Mouse (Mus musculus): ENCODE results near the gene Gpr156. TPM values are rescaled to one million over a fixed set of nuclear protein-coding genes. Genes with fewer than 3 reads are reported as not detected.
A peak's percentile ranks its signal among the peaks of the same experiment; 100 is the strongest.

The Gpr156 gene
- polyA plus RNA-seq, 1 experiment from 2014 or later, result 4.2 TPM

DNA sequence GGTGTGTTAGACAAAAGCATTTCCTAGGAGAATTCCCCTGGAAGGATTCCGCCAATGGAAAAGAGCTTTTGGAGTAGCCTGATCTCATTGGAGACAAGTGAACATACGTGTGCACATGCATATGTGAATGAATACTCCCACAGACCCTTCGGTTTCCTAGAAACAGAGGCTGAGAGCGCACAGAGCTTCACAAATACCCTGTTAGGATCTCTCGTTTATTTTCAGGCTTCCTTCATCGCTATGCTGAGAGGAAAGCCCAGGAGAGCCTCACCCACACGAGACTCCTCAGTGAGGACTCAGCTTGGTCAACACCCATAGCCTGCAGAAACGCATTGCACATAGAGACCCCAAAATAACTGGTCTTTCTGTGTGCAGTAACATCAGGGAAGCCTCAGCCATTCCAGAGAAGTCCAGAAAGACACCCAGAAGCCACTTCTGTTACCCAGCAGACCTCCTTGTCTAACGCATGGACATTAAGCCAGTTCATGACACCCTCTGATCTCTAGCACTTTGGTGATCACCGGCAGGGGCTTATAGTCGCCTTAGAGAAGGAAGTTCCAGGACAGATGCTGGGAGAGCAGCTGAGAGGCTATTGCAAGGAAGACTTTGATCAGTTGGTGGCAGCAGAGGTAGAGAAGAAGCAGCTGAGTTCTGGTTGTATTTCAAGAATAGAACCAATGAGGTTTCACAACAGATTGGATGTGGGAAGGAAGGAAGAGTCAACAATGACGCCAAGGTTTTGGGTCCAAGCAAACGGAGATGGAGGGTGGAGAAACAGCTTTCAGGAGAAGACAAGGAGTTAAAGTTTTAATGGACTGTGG, 58.4 kb downstream of the Gpr156 start:
- no peak for ATAC-seq (ENCODE audit: low FRiP score)
- peaks cover 3% of the 10 kb centered on the region for H3K4me1 ChIP-seq (ENCODE audit: control insufficient read depth, insufficient read depth, low read length)

DNA sequence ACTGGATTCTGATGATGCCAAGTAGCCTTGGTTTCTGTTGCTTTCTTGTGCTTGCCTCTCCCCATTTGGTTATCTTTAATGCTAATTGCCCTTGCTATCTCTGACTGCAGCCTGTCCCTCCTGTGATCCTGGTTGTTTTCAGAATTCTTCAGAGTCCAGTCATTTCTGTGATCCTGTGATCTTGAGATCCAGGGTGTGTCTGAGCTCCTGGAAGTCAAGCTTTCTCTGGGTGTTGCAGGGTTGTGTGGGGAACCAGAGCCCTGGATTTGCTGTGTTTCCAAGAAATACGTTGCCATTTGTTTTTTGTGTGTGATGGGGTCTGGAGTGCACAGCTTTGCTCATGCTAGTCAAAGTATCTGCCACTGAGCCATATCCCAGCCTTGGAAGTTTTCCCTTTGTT, 65.6 kb downstream of the Gpr156 start:
- Histone ChIP-seq H3K9me3 (ENCODE audit: control insufficient read depth, low read length) (no peaks in the 10 kb centered on the region), H3K27ac (ENCODE audit: low read depth, low read length) (no peak overlapping the region), H3K4me3 (ENCODE audit: low read depth, low read length) (no peak overlapping the region), H3K27me3 (ENCODE audit: control insufficient read depth, insufficient read depth, low read length) (no peaks in the 10 kb centered on the region), H3K9ac (ENCODE audit: low read length) (no peak overlapping the region), H3K4me2 (no peak overlapping the region), H3K36me3 (ENCODE audit: control insufficient read depth, insufficient read depth, low read length) (no peaks in the 10 kb centered on the region), H3K4me1 (ENCODE audit: control insufficient read depth, insufficient read depth, low read length) (no peaks in the 10 kb centered on the region)
- peak; percentile 75 for DNase-seq (ENCODE audit: low spot score, missing footprints)
- ATAC-seq (ENCODE audit: low FRiP score), result no peak
- 74% methylated on average over 1 of the region's 1 CpGs for WGBS

More for the DNA sequence above, 58.4 kb downstream of the Gpr156 start:
- DNase-seq (ENCODE audit: low spot score, missing footprints), result no peak
- H3K4me2 ChIP-seq, result no peak overlapping the region
- no peak overlapping the region for H3K4me3 ChIP-seq (ENCODE audit: low read depth, low read length)
- no peaks in the 10 kb centered on the region for H3K27me3 ChIP-seq (ENCODE audit: control insufficient read depth, insufficient read depth, low read length)
- H3K9me3 ChIP-seq (ENCODE audit: control insufficient read depth, low read length), result no peaks in the 10 kb centered on the region
- H3K9ac ChIP-seq (ENCODE audit: low read length), result no peak overlapping the region
- WGBS, result 67% methylated on average over 13 of the region's 13 CpGs
- H3K27ac ChIP-seq (ENCODE audit: low read depth, low read length), result no peak overlapping the region
- H3K36me3 ChIP-seq (ENCODE audit: control insufficient read depth, insufficient read depth, low read length), result no peaks in the 10 kb centered on the region

GRCm38 (mm10) chr16:37988211-37988865, 72.0 kb downstream of the Gpr156 start:
- Histone ChIP-seq H3K27ac (ENCODE audit: low read depth, low read length) (no peak overlapping the region), H3K27me3 (ENCODE audit: control insufficient read depth, insufficient read depth, low read length) (no peaks in the 10 kb centered on the region), H3K4me1 (ENCODE audit: control insufficient read depth, insufficient read depth, low read length) (peaks cover 13% of the 10 kb centered on the region), H3K4me3 (ENCODE audit: low read depth, low read length) (no peak overlapping the region), H3K36me3 (ENCODE audit: control insufficient read depth, insufficient read depth, low read length) (no peaks in the 10 kb centered on the region), H3K4me2 (no peak overlapping the region), H3K9me3 (ENCODE audit: control insufficient read depth, low read length) (no peaks in the 10 kb centered on the region), H3K9ac (ENCODE audit: low read length) (no peak overlapping the region)
- WGBS, result 67% methylated on average over 11 of the region's 11 CpGs
- no peak for DNase-seq (ENCODE audit: low spot score, missing footprints)
- no peak for ATAC-seq (ENCODE audit: low FRiP score)

GRCm38 (mm10) chr16:37989796-37990195, 73.5 kb downstream of the Gpr156 start:
- Histone ChIP-seq H3K4me1 (ENCODE audit: control insufficient read depth, insufficient read depth, low read length) (peaks cover 15% of the 10 kb centered on the region), H3K27ac (ENCODE audit: low read depth, low read length) (peak overlapping the region; percentile 84), H3K36me3 (ENCODE audit: control insufficient read depth, insufficient read depth, low read length) (no peaks in the 10 kb centered on the region), H3K9me3 (ENCODE audit: control insufficient read depth, low read length) (no peaks in the 10 kb centered on the region), H3K4me3 (ENCODE audit: low read depth, low read length) (no peak overlapping the region), H3K9ac (ENCODE audit: low read length) (no peak overlapping the region), H3K27me3 (ENCODE audit: control insufficient read depth, insufficient read depth, low read length) (no peaks in the 10 kb centered on the region), H3K4me2 (no peak overlapping the region)
- DNase-seq (ENCODE audit: low spot score, missing footprints) (no peak), ATAC-seq (ENCODE audit: low FRiP score) (no peak)
- WGBS, result 83% methylated on average over 3 of the region's 3 CpGs

DNA sequence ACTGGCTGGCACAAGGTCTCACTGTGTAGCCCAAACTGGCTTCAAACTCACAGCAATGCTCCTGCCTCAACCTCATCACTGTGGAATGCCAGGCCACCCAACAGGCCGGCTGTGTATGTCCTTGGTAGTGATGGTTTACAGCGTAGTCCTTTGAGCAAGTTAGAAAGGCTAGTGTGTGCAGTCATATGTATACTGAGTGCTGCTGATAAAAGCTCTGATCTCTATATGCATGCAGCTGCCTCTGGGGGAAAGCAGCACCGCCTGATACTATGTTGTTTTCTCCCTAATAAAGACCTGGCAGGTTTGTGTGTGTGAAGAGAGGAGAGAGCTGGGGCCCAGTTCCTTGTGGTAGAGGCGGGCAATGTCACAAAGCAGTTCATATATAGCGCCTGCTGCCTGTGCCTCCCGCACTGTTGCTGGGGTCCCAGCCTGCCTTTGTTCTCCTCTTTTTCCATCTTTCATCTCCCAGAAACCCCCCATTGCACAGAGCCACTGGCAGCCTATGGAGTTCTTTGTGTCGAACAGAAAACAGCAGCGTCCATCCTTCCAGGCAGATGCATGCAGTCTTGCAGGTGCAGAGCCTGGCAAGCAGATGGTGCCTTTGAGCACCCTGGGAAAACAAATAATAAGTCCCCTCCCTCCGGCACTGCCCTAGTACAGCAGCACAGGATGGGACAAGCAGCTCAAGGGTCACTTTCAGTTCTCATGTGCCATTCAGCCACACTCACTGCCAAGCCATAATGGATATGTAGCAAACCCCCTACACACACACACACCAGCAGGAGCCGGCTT, 74.5 kb downstream of the Gpr156 start:
- no peaks in the 10 kb centered on the region for H3K36me3 ChIP-seq (ENCODE audit: control insufficient read depth, insufficient read depth, low read length)
- ATAC-seq (ENCODE audit: low FRiP score) (peak; percentile 88), DNase-seq (ENCODE audit: low spot score, missing footprints) (peak; percentile 93)
- H3K4me3 ChIP-seq (ENCODE audit: low read depth, low read length), result no peak overlapping the region
- H3K4me1 ChIP-seq (ENCODE audit: control insufficient read depth, insufficient read depth, low read length), result peaks cover 16% of the 10 kb centered on the region
- peak overlapping the region; percentile 84 for H3K27ac ChIP-seq (ENCODE audit: low read depth, low read length)
- peak overlapping the region; percentile 36 for H3K9ac ChIP-seq (ENCODE audit: low read length)
- H3K4me2 ChIP-seq, result no peak overlapping the region
- WGBS, result 36% methylated on average over 10 of the region's 10 CpGs
- no peaks in the 10 kb centered on the region for H3K27me3 ChIP-seq (ENCODE audit: control insufficient read depth, insufficient read depth, low read length)
- no peaks in the 10 kb centered on the region for H3K9me3 ChIP-seq (ENCODE audit: control insufficient read depth, low read length)

- Histone ChIP-seq H3K9ac (ENCODE audit: low read length) (no peak overlapping the region), H3K27ac (ENCODE audit: low read depth, low read length) (no peak overlapping the region), H3K4me3 (ENCODE audit: low read depth, low read length) (no peak overlapping the region), H3K4me2 (no peak overlapping the region), H3K27me3 (ENCODE audit: control insufficient read depth, insufficient read depth, low read length) (no peaks in the 10 kb centered on the region), H3K36me3 (ENCODE audit: control insufficient read depth, insufficient read depth, low read length) (no peaks in the 10 kb centered on the region), H3K9me3 (ENCODE audit: control insufficient read depth, low read length) (no peaks in the 10 kb centered on the region), H3K4me1 (ENCODE audit: control insufficient read depth, insufficient read depth, low read length) (peaks cover 16% of the 10 kb centered on the region)
- ATAC-seq (ENCODE audit: low FRiP score) (no peak), DNase-seq (ENCODE audit: low spot score, missing footprints) (no peak)
- 56% methylated on average over 8 of the region's 8 CpGs for WGBS
These were observed 76.5 kb downstream of the Gpr156 start for GRCm38 (mm10) chr16:37992806-37993205.

GRCm38 (mm10) chr16:37994647-37995046, 78.4 kb downstream of the Gpr156 start:
- Histone ChIP-seq H3K4me1 (ENCODE audit: control insufficient read depth, insufficient read depth, low read length) (peaks cover 18% of the 10 kb centered on the region), H3K4me3 (ENCODE audit: low read depth, low read length) (no peak overlapping the region), H3K36me3 (ENCODE audit: control insufficient read depth, insufficient read depth, low read length) (no peaks in the 10 kb centered on the region), H3K4me2 (peak overlapping the region; percentile 3; the same call in 1 of the 2 replicates), H3K9ac (ENCODE audit: low read length) (no peak overlapping the region), H3K9me3 (ENCODE audit: control insufficient read depth, low read length) (no peaks in the 10 kb centered on the region), H3K27me3 (ENCODE audit: control insufficient read depth, insufficient read depth, low read length) (no peaks in the 10 kb centered on the region), H3K27ac (ENCODE audit: low read depth, low read length) (no peak overlapping the region)
- ATAC-seq (ENCODE audit: low FRiP score) (peak; percentile 40), DNase-seq (ENCODE audit: low spot score, missing footprints) (peak; percentile 91)
- WGBS, result 18% methylated on average over 12 of the region's 12 CpGs

- Histone ChIP-seq H3K36me3 (ENCODE audit: control insufficient read depth, insufficient read depth, low read length) (no peaks in the 10 kb centered on the region), H3K4me3 (ENCODE audit: low read depth, low read length) (no peak overlapping the region), H3K4me1 (ENCODE audit: control insufficient read depth, insufficient read depth, low read length) (peaks cover 23% of the 10 kb centered on the region), H3K27me3 (ENCODE audit: control insufficient read depth, insufficient read depth, low read length) (no peaks in the 10 kb centered on the region), H3K9ac (ENCODE audit: low read length) (no peak overlapping the region), H3K27ac (ENCODE audit: low read depth, low read length) (no peak overlapping the region), H3K4me2 (no peak overlapping the region), H3K9me3 (ENCODE audit: control insufficient read depth, low read length) (no peaks in the 10 kb centered on the region)
- WGBS, result 84% methylated on average over 4 of the region's 4 CpGs
- ATAC-seq (ENCODE audit: low FRiP score) (no peak), DNase-seq (ENCODE audit: low spot score, missing footprints) (no peak)
These were observed 81.5 kb downstream of the Gpr156 start for GRCm38 (mm10) chr16:37997771-37998170.
